Mouse (Mus musculus) embryonic facial prominence, embryonic 11.5 days (tissue): ENCODE results near the gene Pcgf1. TPM values are rescaled to one million over a fixed set of nuclear protein-coding genes. Genes with fewer than 3 reads are reported as not detected.

Experiments
- ATAC-seq: fragments of 200-750 bp; cut with Nextera tagmentation; replicated peaks from 2 replicates; pipeline ENCODE4 v1.8.0; 2017; ENCODE audit warnings: low read depth; ENCODE audit not compliant: insufficient number of reproducible peaks, low FRiP score, low TSS enrichment
- DNase-seq: peaks from one replicate; pipeline ENCODE4 v3.0.0-alpha.2; 2015; ENCODE audit warnings: low spot score
- H3K27ac ChIP-seq: fragments of 300-500 bp; sonication (generic); replicated peaks from 2 replicates; pipeline ENCODE4 v1.5.1; 2014; ENCODE audit warnings: mild to moderate bottlenecking, low read depth, low read length, control low read depth
- H3K27me3 ChIP-seq: fragments of 300-500 bp; sonication (generic); 2 replicates; pipeline ENCODE4 v1.6.1; 2014; ENCODE audit warnings: mild to moderate bottlenecking, low read length, moderate library complexity, mixed read lengths; ENCODE audit not compliant: control insufficient read depth, insufficient read depth
- H3K36me3 ChIP-seq: fragments of 300-500 bp; sonication (generic); replicated peaks from 2 replicates; pipeline ENCODE4 v1.6.1; 2014; ENCODE audit warnings: low read depth, mild to moderate bottlenecking, low read length, moderate library complexity, mixed read lengths; ENCODE audit not compliant: control insufficient read depth, insufficient read depth
- H3K4me1 ChIP-seq: fragments of 300-500 bp; sonication (generic); 2 replicates; pipeline ENCODE4 v1.6.1; 2014; ENCODE audit warnings: low read length, mixed read lengths; ENCODE audit not compliant: control insufficient read depth, insufficient read depth
- H3K4me2 ChIP-seq: fragments of 300-500 bp; sonication (generic); 2 replicates; pipeline ENCODE4 v1.6.1; 2014; ENCODE audit warnings: low read depth, mild to moderate bottlenecking, control low read depth, low read length, moderate library complexity
- H3K4me3 ChIP-seq: fragments of 300-500 bp; sonication (generic); 2 replicates; pipeline ENCODE4 v1.5.1; 2014; ENCODE audit warnings: low read depth, low read length, control low read depth
- H3K9ac ChIP-seq: fragments of 300-500 bp; sonication (generic); replicated peaks from 2 replicates; pipeline ENCODE4 v1.6.1; 2014; ENCODE audit warnings: mild to moderate bottlenecking, control low read depth, low read length
- H3K9me3 ChIP-seq: fragments of 300-500 bp; sonication (generic); replicated peaks from 2 replicates; pipeline ENCODE4 v1.6.1; 2016; ENCODE audit warnings: mild to moderate bottlenecking, low read length, inconsistent platforms, mixed read lengths; ENCODE audit not compliant: control insufficient read depth
- WGBS: fragments of 180-500 bp; shearing (Covaris S2); extraction: QIAGEN DNeasy Blood & Tissue Kit; methylation state at CpG from one replicate; pipeline ENCODE4 v1.1.7; 2014; 5-methylcytosine and 5-hydroxymethylcytosine counted together
- polyA plus RNA-seq: library from polyadenylated mRNA; unstranded; fragments of >200 nt; fragmentation: Nextera tagmentation; extraction: Ambion mirVana; gene quantifications from 2 replicates; pipeline ENCODE4 v1.2.1, GENCODE M21; 2014

Gene Pcgf1
- polyA plus RNA-seq, 1 experiment from 2014 or later: 42.9 TPM

GRCm38 (mm10) chr6:83054074-83054851, 23.4 kb upstream of the Pcgf1 start, which contains the start of gene Aup1:
Gene Aup1, plus strand, starts transcription at chr6:83054521.
- 0% methylated on average over 62 of the region's 64 CpGs for WGBS
- Histone ChIP-seq H3K4me1 (no peaks in the 10 kb centered on the region; the same call in 1 of the 2 replicates), H3K27me3 (no peaks in the 10 kb centered on the region), H3K27ac (peak within 1 kb of the TSS; percentile 74), H3K9me3 (no peaks in the 10 kb centered on the region), H3K4me3 (peak within 1 kb of the TSS; percentile 86), H3K9ac (peak within 1 kb of the TSS; percentile 83), H3K36me3 (peaks cover 10% of the 10 kb centered on the region), H3K4me2 (peak within 1 kb of the TSS; percentile 87)
- ATAC-seq: peak; percentile 94
- DNase-seq: peak; percentile 97

GRCm38 (mm10) chr6:83054871-83055431, 22.7 kb upstream of the Pcgf1 start, which contains the start of gene Htra2:
Gene Htra2, minus strand, starts transcription at chr6:83055273.
- H3K4me3 ChIP-seq: peak within 1 kb of the TSS; percentile 86
- peak within 1 kb of the TSS; percentile 74 for H3K27ac ChIP-seq
- peaks cover 10% of the 10 kb centered on the region for H3K36me3 ChIP-seq
- H3K4me2 ChIP-seq: peak within 1 kb of the TSS; percentile 87
- under 1% methylated on average over 50 of the region's 50 CpGs for WGBS
- ATAC-seq: peak; percentile 35; the same call in 1 of the 2 replicates
- H3K9ac ChIP-seq: peak within 1 kb of the TSS; percentile 83
- H3K4me1 ChIP-seq: no peaks in the 10 kb centered on the region; the same call in 1 of the 2 replicates
- peak; percentile 40 for DNase-seq
- no peaks in the 10 kb centered on the region for H3K27me3 ChIP-seq
- H3K9me3 ChIP-seq: no peaks in the 10 kb centered on the region

- Histone ChIP-seq H3K27ac (no peak within 1 kb of the TSS), H3K4me3 (no peak within 1 kb of the TSS), H3K4me1 (no peaks in the 10 kb centered on the region; the same call in 1 of the 2 replicates), H3K36me3 (peaks cover 5% of the 10 kb centered on the region; the same call in 1 of the 2 replicates), H3K9me3 (no peaks in the 10 kb centered on the region), H3K9ac (no peak within 1 kb of the TSS), H3K27me3 (peaks cover 8% of the 10 kb centered on the region; the same call in 1 of the 2 replicates), H3K4me2 (no peak within 1 kb of the TSS)
- 54% methylated on average over 3 of the region's 3 CpGs for WGBS
- DNase-seq (peak; percentile 27), ATAC-seq (no peak)
Observed at GRCm38 (mm10) chr6:83057790-83058189, 19.9 kb upstream of the Pcgf1 start, which contains the start of gene Dqx1. Gene Dqx1, plus strand, starts transcription at chr6:83057844.

- no peak for DNase-seq
- 75% methylated on average over 2 of the region's 2 CpGs for WGBS
- no peak for ATAC-seq
- H3K27me3 ChIP-seq: peaks cover 15% of the 10 kb centered on the region
- H3K9ac ChIP-seq: no peak overlapping the region
- H3K4me2 ChIP-seq: no peak overlapping the region
- H3K27ac ChIP-seq: no peak overlapping the region
- no peaks in the 10 kb centered on the region for H3K9me3 ChIP-seq
- H3K4me3 ChIP-seq: no peak overlapping the region
- H3K4me1 ChIP-seq: no peaks in the 10 kb centered on the region; the same call in 1 of the 2 replicates
- peaks cover 5% of the 10 kb centered on the region; the same call in 1 of the 2 replicates for H3K36me3 ChIP-seq
Observed at GRCm38 (mm10) chr6:83058725-83059124, 18.9 kb upstream of the Pcgf1 start.

GRCm38 (mm10) chr6:83065995-83066394, 11.7 kb upstream of the Pcgf1 start:
- no peak overlapping the region for H3K9ac ChIP-seq
- no peak overlapping the region for H3K27ac ChIP-seq
- no peak overlapping the region for H3K4me2 ChIP-seq
- no peaks in the 10 kb centered on the region for H3K36me3 ChIP-seq
- ATAC-seq (no peak), DNase-seq (no peak)
- no peak overlapping the region for H3K4me3 ChIP-seq
- 35% methylated on average over 8 of the region's 8 CpGs for WGBS
- H3K4me1 ChIP-seq: peaks cover 2% of the 10 kb centered on the region
- peaks cover 80% of the 10 kb centered on the region for H3K27me3 ChIP-seq
- no peaks in the 10 kb centered on the region for H3K9me3 ChIP-seq

- Histone ChIP-seq H3K36me3 (no peaks in the 10 kb centered on the region), H3K4me1 (peaks cover 6% of the 10 kb centered on the region), H3K4me2 (no peak overlapping the region), H3K9me3 (no peaks in the 10 kb centered on the region), H3K9ac (no peak overlapping the region), H3K27ac (no peak overlapping the region), H3K4me3 (no peak overlapping the region), H3K27me3 (peaks cover 83% of the 10 kb centered on the region)
- ATAC-seq (no peak), DNase-seq (no peak)
- 32% methylated on average over 6 of the region's 6 CpGs for WGBS
Observed at GRCm38 (mm10) chr6:83066441-83066840, 11.2 kb upstream of the Pcgf1 start.

GRCm38 (mm10) chr6:83068221-83068620, 9.4 kb upstream of the Pcgf1 start:
- Histone ChIP-seq H3K4me1 (peaks cover 6% of the 10 kb centered on the region), H3K9me3 (no peaks in the 10 kb centered on the region), H3K36me3 (no peaks in the 10 kb centered on the region), H3K27ac (no peak overlapping the region), H3K4me3 (peak overlapping the region; percentile 30; the same call in 1 of the 2 replicates), H3K9ac (no peak overlapping the region), H3K27me3 (peaks cover 91% of the 10 kb centered on the region), H3K4me2 (no peak overlapping the region)
- ATAC-seq: no peak
- DNase-seq: no peak
- 3% methylated on average over 8 of the region's 8 CpGs for WGBS
